ENCODE assay signal across 9 mouse cellular contexts in the genomic region with DNA sequence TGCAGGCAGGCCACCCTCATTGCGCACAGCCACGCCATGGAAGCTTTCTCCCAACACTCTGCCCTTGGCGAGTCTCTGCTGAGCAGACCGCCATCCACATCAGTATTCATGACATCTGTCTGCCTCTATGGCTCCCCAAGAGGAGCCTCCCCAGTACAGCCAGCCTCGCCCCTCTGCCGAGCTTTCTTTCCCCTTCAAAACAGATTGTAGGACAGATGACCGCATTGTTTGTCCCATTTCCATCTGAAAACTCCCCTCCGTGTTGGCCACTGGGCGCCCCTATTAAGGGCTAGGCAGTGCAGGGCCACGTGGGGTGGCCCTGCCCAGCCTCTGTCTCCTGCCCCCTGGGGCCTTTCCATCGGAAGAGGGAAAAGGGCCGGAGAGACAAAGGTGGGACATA. TPM values are rescaled to one million over a fixed set of nuclear protein-coding genes. Genes with fewer than 3 reads are reported as not detected.
DNase-seq lines count a peak whose midpoint lies in the region; ATAC-seq and TF ChIP-seq lines count a peak whose summit lies in the region.
"Had no signal": no experiment of that assay in that cellular context is flagged by ENCODE, and none has a peak within 500 bp of the region (broad histone marks: within the 10 kb centered on the region; RNA-seq: fewer than 3 reads in every experiment).

No protein-coding gene starts in this region.

- no peaks in the 10 kb centered on the region for H3K36me3 ChIP-seq in lung, postnatal 0 days (ENCODE audit: insufficient read depth, low read length)
- no peaks in the 10 kb centered on the region for H3K36me3 ChIP-seq in forebrain, embryonic 10.5 days (replicated peaks)
- no peaks in the 10 kb centered on the region for H3K36me3 ChIP-seq in midbrain, embryonic 10.5 days
- H3K36me3 ChIP-seq: heart, embryonic 12.5 days had no signal

- H3K4me1 ChIP-seq in lung, postnatal 0 days (ENCODE audit: insufficient read depth, low read depth, low read length) = no peaks in the 10 kb centered on the region
- H3K4me1 ChIP-seq in forebrain, embryonic 10.5 days = peaks cover 56% of the 10 kb centered on the region
- peaks cover 51% of the 10 kb centered on the region for H3K4me1 ChIP-seq in midbrain, embryonic 10.5 days

- 32% methylated on average over 12 of the region's 12 CpGs for WGBS in lung, postnatal 0 days
- WGBS in forebrain, embryonic 10.5 days = 3% methylated on average over 12 of the region's 12 CpGs
- WGBS in midbrain, embryonic 10.5 days = 11% methylated on average over 12 of the region's 12 CpGs

- H3K4me2 ChIP-seq in lung, postnatal 0 days (replicated peaks; ENCODE audit: low read depth, low read length) = no peak overlapping the region
- H3K4me2 ChIP-seq: heart, embryonic 12.5 days had no signal

- no peak for TF ChIP-seq EP300 in lung, postnatal 0 days (IDR thresholded peaks at IDR 0.05)

- TF ChIP-seq CTCF in lung, postnatal 0 days (IDR thresholded peaks at IDR 0.05) = no peak

- H3K27me3 ChIP-seq in lung, postnatal 0 days (replicated peaks; ENCODE audit: insufficient read depth, low read length) = no peaks in the 10 kb centered on the region
- H3K27me3 ChIP-seq in forebrain, embryonic 10.5 days (ENCODE audit: poor library complexity, severe bottlenecking) = peaks cover 54% of the 10 kb centered on the region
- H3K27me3 ChIP-seq in midbrain, embryonic 10.5 days (ENCODE audit: low read depth, poor library complexity, severe bottlenecking) = peaks cover 45% of the 10 kb centered on the region
- H3K27me3 ChIP-seq: heart, embryonic 12.5 days had no signal

- DNase-seq in lung, postnatal 0 days (ENCODE audit: low spot score) = peak; percentile 40
- DNase-seq in lung, postnatal 14 days = no peak
- DNase-seq in forebrain, embryonic 10.5 days (ENCODE audit: extremely low spot score, low spot score) = peak; percentile 30
- DNase-seq in midbrain, embryonic 10.5 days (ENCODE audit: low spot score) = peak; percentile 47
- DNase-seq in yolk sac, embryonic 10.5 days (ENCODE audit: low spot score) = no peak

- no peaks in the 10 kb centered on the region for H3K9me3 ChIP-seq in lung, postnatal 0 days (ENCODE audit: low read length)
- no peaks in the 10 kb centered on the region for H3K9me3 ChIP-seq in forebrain, embryonic 10.5 days
- no peaks in the 10 kb centered on the region for H3K9me3 ChIP-seq in midbrain, embryonic 10.5 days (replicated peaks)
- H3K9me3 ChIP-seq: heart, embryonic 12.5 days had no signal

- no peak overlapping the region for H3K4me3 ChIP-seq in lung, postnatal 0 days (ENCODE audit: low read depth, low read length)
- H3K4me3 ChIP-seq in forebrain, embryonic 10.5 days = peak overlapping the region; percentile 6; the same call in 1 of the 2 replicates
- peak overlapping the region; percentile 20; the same call in 1 of the 2 replicates for H3K4me3 ChIP-seq in midbrain, embryonic 10.5 days
- H3K4me3 ChIP-seq: heart, embryonic 12.5 days; left cerebral cortex, adult 2 months had no signal

- H3K27ac ChIP-seq in lung, postnatal 0 days (ENCODE audit: low read length) = no peak overlapping the region
- H3K27ac ChIP-seq in forebrain, embryonic 10.5 days = peak overlapping the region; percentile 83
- peak overlapping the region; percentile 85 for H3K27ac ChIP-seq in midbrain, embryonic 10.5 days (replicated peaks)
- H3K27ac ChIP-seq: left cerebral cortex, adult 2 months had no signal

- no peak overlapping the region for H3K9ac ChIP-seq in lung, postnatal 0 days (replicated peaks; ENCODE audit: low read depth)
- H3K9ac ChIP-seq: heart, embryonic 12.5 days had no signal

- peak; percentile 55 for ATAC-seq in lung, postnatal 0 days
- no peak for ATAC-seq in inflammation-experienced regulatory T-cells, adult 6 months
- no peak for ATAC-seq in monocyte, adult 5-6 weeks (replicated peaks; ENCODE audit: insufficient number of reproducible peaks, low FRiP score, low TSS enrichment, poor library complexity, severe bottlenecking)

RNA-seq across cellular contexts. Expression of gene 1810010D01Rik, which starts 34.8 kb away (rescaled TPM):
- 0.73 and 0.94 TPM in 2 replicates for polyA plus RNA-seq in lung, postnatal 0 days (2015; fragmentation: Nextera tagmentation; extraction: Ambion mirVana)
- polyA plus RNA-seq in forebrain, embryonic 10.5 days (2016; fragmentation: Nextera tagmentation; extraction: Ambion mirVana) = 0.16 and 0.31 TPM in 2 replicates
- 0.57 TPM in 1 of 2 replicates, not detected in the other for polyA plus RNA-seq in midbrain, embryonic 10.5 days (2016; fragmentation: Nextera tagmentation; extraction: Ambion mirVana)
- not detected for polyA plus RNA-seq in inflammation-experienced regulatory T-cells, adult 6 months (2017; shearing (Covaris generic))
- 1.1 to 3.8 TPM in 2 of 3 replicates, not detected in the other for total RNA-seq in monocyte, adult 5-6 weeks (2017)

Comparison
In these comparisons a context has a peak if more than half of its experiments do, and no peak if none do; other contexts are left out.
1. DNase-seq: peak in lung, postnatal 0 days (single experiment), forebrain, embryonic 10.5 days (single experiment) and midbrain, embryonic 10.5 days (single experiment); none in lung, postnatal 14 days (single experiment) and yolk sac, embryonic 10.5 days (single experiment).